Mouse (Mus musculus) limb, embryonic 14.5 days (tissue): ENCODE results near the gene Nppc. TPM values are rescaled to one million over a fixed set of nuclear protein-coding genes. Genes with fewer than 3 reads are reported as not detected.

Experiments used
- ATAC-seq: fragments of 200-750 bp; cut with Nextera tagmentation; 2 replicates; pipeline ENCODE4 v1.8.0; 2017; ENCODE audit warnings: low read depth, moderate number of reproducible peaks, moderate TSS enrichment; ENCODE audit not compliant: low FRiP score
- DNase-seq: peaks from one replicate; pipeline ENCODE4 v3.0.0-alpha.2; 2015; ENCODE audit warnings: low spot score
- H3K27ac ChIP-seq: fragments of 300-500 bp; sonication (generic); replicated peaks from 2 replicates; pipeline ENCODE4 v1.5.1; 2014; ENCODE audit warnings: low read depth, mild to moderate bottlenecking, low read length, moderate library complexity, mixed read lengths
- H3K27me3 ChIP-seq: fragments of 300-500 bp; sonication (generic); 2 replicates; pipeline ENCODE4 v1.6.1; 2014; ENCODE audit warnings: low read length, mixed read lengths; ENCODE audit not compliant: control insufficient read depth, insufficient read depth
- H3K36me3 ChIP-seq: fragments of 300-500 bp; sonication (generic); 2 replicates; pipeline ENCODE4 v1.6.1; 2014; ENCODE audit warnings: mild to moderate bottlenecking, low read length, moderate library complexity, mixed read lengths; ENCODE audit not compliant: control insufficient read depth, insufficient read depth
- H3K4me1 ChIP-seq: fragments of 300-500 bp; sonication (generic); 2 replicates; pipeline ENCODE4 v1.6.1; 2014; ENCODE audit warnings: antibody characterized with exemption, low read length, mixed read lengths; ENCODE audit not compliant: control insufficient read depth, insufficient read depth
- H3K4me2 ChIP-seq: fragments of 300-500 bp; sonication (generic); replicated peaks from 2 replicates; pipeline ENCODE4 v1.6.1; 2014; ENCODE audit warnings: low read depth, mild to moderate bottlenecking, low read length, moderate library complexity; ENCODE audit not compliant: severe bottlenecking
- H3K4me3 ChIP-seq: fragments of 300-500 bp; sonication (generic); replicated peaks from 2 replicates; pipeline ENCODE4 v1.5.1; 2014; ENCODE audit warnings: low read length
- H3K9ac ChIP-seq: fragments of 300-500 bp; sonication (generic); 2 replicates; pipeline ENCODE4 v1.6.1; 2014; ENCODE audit warnings: mild to moderate bottlenecking, low read depth, low read length, moderate library complexity; ENCODE audit not compliant: severe bottlenecking
- H3K9me3 ChIP-seq: fragments of 300-500 bp; sonication (generic); 2 replicates; pipeline ENCODE4 v1.6.1; 2016; ENCODE audit warnings: low read length; ENCODE audit not compliant: control insufficient read depth
- POLR2A ChIP-seq: fragments of 200-500 bp; IDR thresholded peaks from 2 replicates; pipeline ENCODE4 v1.8.0; 2012; ENCODE audit warnings: inconsistent platforms, mild to moderate bottlenecking, moderate library complexity, borderline replicate concordance; ENCODE audit not compliant: insufficient read depth, insufficient read length; ENCODE audit errors: extremely low read depth
- WGBS: fragments of 180-500 bp; shearing (Covaris S2); extraction: QIAGEN DNeasy Blood & Tissue Kit; methylation state at CpG from one replicate; pipeline ENCODE4 v1.1.7; 2014; 5-methylcytosine and 5-hydroxymethylcytosine counted together
- polyA plus RNA-seq, 2 experiments: library from polyadenylated mRNA; depleted of rRNA in 1 of 2; stranded (reverse) in 1 of 2; unstranded in 1 of 2; fragments of >200 nt; fragmentation: Nextera tagmentation in 1 of 2; extraction: Ambion mirVana in 1 of 2; gene quantifications; 2 replicates each; pipeline versions ENCODE4 v1.2.1 to v1.2.3; 2012 to 2014

Nppc gene
- polyA plus RNA-seq, 2 experiments = 6.1 to 6.4 TPM

GRCm38 (mm10) chr1:86643101-86643809, 27.1 kb downstream of the Nppc start:
- Histone ChIP-seq H3K36me3 (no peaks in the 10 kb centered on the region), H3K4me2 (peak overlapping the region; percentile 6; the same call in 1 of the 2 replicates), H3K27ac (peak overlapping the region; percentile 64), H3K4me3 (no peak overlapping the region), H3K9ac (no peak overlapping the region), H3K4me1 (peaks cover 6% of the 10 kb centered on the region), H3K9me3 (no peaks in the 10 kb centered on the region), H3K27me3 (no peaks in the 10 kb centered on the region)
- 21% methylated on average over 13 of the region's 13 CpGs for whole genome bisulfite sequencing
- TF ChIP-seq POLR2A = no peak
- DNase-seq (peak; percentile 77), ATAC-seq (peak; percentile 87)

- no peak overlapping the region for H3K27ac ChIP-seq
- no peak for TF ChIP-seq POLR2A
- DNase-seq (no peak), ATAC-seq (peak; percentile 71; the same call in 1 of the 2 replicates)
- no peak overlapping the region for H3K9ac ChIP-seq
- 58% methylated on average over 6 of the region's 6 CpGs for WGBS
- no peaks in the 10 kb centered on the region for H3K27me3 ChIP-seq
- no peak overlapping the region for H3K4me3 ChIP-seq
- H3K4me2 ChIP-seq = no peak overlapping the region; the same call in 1 of the 2 replicates
- H3K9me3 ChIP-seq = no peaks in the 10 kb centered on the region
- no peaks in the 10 kb centered on the region for H3K36me3 ChIP-seq
- H3K4me1 ChIP-seq = peaks cover 13% of the 10 kb centered on the region
Measured at GRCm38 (mm10) chr1:86634751-86635359, 35.5 kb downstream of the Nppc start.

- peak; percentile 14 for DNase-seq
- Histone ChIP-seq H3K27me3 (no peaks in the 10 kb centered on the region), H3K4me3 (no peak overlapping the region), H3K4me2 (no peak overlapping the region; the same call in 1 of the 2 replicates), H3K9ac (no peak overlapping the region), H3K27ac (no peak overlapping the region), H3K9me3 (no peaks in the 10 kb centered on the region), H3K36me3 (no peaks in the 10 kb centered on the region), H3K4me1 (peaks cover 13% of the 10 kb centered on the region)
- 65% methylated on average over 7 of the region's 7 CpGs for WGBS
- no peak for TF ChIP-seq POLR2A
- 0 out of 2 replicates have a peak, but pooled peaks have one; percentile 50 for ATAC-seq
Measured at GRCm38 (mm10) chr1:86633840-86634750, 36.3 kb downstream of the Nppc start.

- no peak for ATAC-seq
- Histone ChIP-seq H3K27ac (no peak overlapping the region), H3K4me1 (peaks cover 13% of the 10 kb centered on the region), H3K4me3 (no peak overlapping the region), H3K9me3 (no peaks in the 10 kb centered on the region), H3K9ac (no peak overlapping the region), H3K27me3 (no peaks in the 10 kb centered on the region), H3K36me3 (no peaks in the 10 kb centered on the region), H3K4me2 (no peak overlapping the region)
- WGBS = 37% methylated on average over 3 of the region's 3 CpGs
- TF ChIP-seq POLR2A = no peak
- no peak for DNase-seq
Measured at GRCm38 (mm10) chr1:86633434-86633833, 36.9 kb downstream of the Nppc start.
